Mouse (Mus musculus): ENCODE results near the gene Atp6v0a2.
A peak's percentile ranks its signal among the peaks of the same experiment; 100 is the strongest.
"Not testable (repeated sequence)": the region's sequence is repeated elsewhere in the genome, so short reads cannot be mapped to it uniquely, and the experiment has no call there.

Atp6v0a2 gene

DNA sequence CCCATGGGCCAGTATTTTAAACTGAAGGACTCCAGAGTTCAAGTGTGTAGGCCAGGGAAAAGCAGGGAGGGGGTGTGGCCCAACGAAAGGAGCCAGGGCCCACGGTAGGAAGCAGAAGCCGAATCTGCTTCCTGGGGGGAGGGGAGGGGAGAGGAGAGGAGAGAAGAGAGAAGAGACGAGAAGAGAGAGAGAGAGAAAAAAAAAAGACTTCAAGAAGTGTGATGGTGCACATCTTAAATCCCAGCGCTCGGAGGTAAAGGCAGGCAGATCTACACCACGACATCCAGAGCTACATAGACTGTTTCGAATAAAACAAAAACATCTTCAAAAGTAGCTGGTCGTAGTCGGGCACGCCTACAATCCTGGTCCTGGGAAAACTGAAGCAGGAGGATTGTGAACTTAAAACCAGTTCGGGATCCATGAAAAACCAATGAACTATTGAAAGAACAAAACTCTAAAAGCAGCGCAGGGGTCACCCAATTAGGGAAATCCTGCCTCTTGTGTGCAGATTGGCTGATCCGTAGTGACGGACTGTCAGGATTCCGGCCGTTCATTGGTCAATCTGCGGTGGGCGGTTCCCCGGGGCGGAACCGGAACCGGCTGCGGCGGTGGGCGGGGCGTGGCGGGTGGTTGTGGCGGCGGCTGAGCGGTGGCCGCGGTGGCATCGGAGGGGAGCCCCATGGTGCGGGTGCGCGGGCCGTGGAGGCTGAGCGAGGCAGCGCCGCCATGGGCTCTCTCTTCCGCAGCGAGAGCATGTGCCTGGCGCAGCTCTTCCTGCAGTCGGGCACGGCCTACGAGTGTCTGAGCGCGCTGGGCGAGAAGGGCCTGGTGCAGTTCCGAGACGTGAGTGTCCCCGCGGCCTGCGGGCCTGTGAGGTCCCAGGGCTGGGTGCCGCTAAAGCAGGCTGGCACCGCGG lies at the start of gene Atp6v0a2:
Atp6v0a2 (plus strand) TSS at position 129 of the 916 bp plus-strand sequence.
- peak; percentile 94 to 95 for DNase-seq (ENCODE audit: low spot score in 2 of 2)

DNA sequence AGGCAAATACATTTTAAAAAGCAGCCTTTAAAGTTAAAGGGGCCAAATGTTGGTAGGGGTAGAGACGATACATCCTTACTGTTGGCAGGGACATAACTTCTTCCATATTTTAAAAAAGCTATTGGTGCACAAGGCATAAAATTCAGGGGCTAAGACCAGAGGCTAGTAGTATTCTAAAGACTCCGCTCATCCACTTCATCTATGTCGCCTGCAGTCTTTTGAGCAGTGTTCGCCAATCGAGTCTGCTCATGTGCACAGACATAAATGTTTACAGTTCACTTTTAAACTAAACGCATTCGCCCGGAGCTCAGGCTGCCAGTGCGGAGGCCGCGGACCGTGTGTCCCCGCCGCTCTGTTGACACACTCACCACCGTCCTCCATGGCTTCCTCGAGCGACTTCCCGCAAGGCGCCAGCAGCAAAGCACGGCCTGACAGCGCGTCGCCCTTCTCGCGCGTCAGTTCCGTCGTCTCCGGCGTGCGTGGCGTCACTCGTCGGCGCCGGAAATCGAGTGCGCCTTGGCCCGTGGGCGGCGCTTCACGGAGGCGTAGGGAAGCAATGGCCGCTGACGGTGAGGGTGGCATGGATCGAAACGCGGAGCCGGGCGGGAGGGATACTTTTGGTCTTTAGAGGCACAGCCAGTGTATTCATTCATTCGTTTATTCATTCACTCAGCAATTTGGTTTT lies 49.6 kb upstream of the Atp6v0a2 start, which contains the start of the genes Eif2b1 and Gtf2h3:
Eif2b1 (minus strand) TSS at position 499 of the 685 bp plus-strand sequence.
Gtf2h3 (plus strand) TSS at position 508 of the 685 bp plus-strand sequence.
- DNase-seq (ENCODE audit: low spot score in 2 of 2), result peak; percentile 89 to 93

DNA sequence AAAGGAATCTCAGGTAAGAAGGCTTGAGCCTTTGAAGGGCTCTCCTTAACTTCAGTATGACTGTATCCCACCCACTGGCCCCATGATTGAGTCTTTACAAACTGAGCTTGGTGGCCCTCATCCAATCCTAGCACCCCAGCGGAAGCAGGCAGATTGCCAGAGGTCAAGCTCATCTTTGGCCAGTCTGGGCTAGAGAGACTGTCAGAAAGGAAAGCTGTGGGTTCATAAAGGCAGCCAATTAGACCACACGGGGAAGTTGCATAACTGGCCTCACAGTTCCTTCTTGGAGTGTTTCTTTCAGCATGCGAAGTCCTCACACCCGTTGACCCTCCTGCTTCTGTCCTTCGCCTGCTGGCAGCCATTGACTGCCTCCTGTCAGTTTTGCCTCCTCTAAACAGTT lies 45.9 kb upstream of the Atp6v0a2 start:
- peak in 1 of 2 experiments; percentile 27 for DNase-seq (ENCODE audit: low spot score in 2 of 2)

DNA sequence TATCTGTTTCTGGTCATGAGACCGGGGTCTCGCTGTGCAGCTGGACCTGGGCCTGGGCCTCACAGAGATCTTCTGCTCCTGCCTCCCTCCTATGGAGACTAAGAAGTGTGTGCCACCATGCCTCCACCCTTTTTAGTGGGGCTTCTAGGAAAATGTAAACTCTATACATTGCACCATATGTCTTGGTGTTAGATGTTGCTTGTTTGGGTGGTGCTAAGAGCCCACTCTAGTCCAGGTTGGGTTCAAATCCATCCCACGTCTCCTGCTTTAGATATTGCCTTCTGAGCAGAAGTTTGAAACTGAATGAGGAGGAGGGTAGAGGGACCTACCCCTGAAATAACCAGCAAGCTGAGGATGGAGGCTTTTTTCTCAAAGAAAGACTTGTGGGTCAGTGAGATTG lies 35.6 kb upstream of the Atp6v0a2 start:
- DNase-seq (ENCODE audit: low spot score in 2 of 2), result no peak

DNA sequence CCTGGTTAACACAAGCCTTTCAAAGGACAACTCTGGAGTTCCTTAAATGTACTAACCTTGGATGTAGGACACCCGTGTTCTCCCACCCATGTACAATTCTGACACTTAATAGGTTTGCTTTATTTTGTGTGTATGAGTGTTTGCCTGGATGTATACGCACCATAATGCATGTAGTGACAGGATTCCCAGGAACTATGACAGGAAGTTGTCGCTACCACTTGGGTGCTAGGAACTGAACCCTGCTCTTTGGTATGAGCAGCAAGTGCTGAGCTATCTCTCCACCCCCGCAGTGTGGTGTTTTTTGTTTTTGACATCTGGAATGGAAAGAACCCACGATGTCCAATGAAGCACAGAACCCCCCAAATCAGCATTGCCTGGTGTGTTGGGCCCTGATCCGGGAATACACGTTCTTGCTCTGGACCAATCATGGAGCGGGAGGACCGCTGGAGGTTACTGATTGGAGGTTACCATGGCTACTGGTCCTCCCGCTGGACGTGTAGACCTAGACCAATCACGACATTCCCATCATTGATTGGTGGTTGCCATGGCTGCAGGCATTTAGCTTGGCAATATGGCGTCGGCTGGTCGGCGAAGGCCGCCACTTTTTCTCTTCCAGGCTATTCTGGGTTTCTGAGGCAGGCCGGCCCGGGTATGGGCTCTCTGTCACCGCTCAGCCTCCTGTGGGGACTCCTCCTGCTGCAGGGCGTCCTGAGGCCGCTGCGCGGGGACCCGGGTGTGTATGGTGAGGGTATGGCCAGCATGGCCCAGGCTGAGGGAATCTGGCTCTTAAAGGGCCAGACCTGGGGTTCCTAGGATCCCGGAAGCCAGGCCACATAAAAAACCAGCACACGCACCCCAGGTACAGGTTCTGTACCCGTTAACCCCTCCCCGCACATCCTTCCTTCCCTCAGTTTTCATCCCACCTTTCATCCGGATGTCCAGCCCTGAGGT lies 29.9 kb upstream of the Atp6v0a2 start:
- DNase-seq (ENCODE audit: low spot score in 2 of 2), result peak; percentile 85 to 89

DNA sequence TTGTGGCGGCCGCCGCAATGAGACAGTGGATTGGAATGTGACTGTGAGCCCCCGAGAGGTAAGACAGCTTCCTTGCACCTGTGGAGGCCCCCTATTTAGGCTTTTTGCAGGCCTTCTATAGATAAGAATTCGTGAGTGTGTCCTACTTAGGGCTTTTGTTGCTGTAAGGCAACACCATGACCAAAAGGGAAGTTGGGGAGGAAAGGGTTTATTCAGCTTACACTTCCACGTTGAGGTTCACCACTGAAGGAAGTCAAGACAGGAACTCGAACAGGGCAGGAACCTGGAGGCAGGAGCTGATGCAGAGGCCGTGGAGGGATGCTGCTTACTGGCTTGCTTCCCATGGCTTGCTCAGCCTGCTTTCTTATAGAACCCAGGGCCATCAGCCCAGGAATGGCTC lies 28.6 kb upstream of the Atp6v0a2 start:
- DNase-seq (ENCODE audit: low spot score in 2 of 2), result not testable (repeated sequence)

DNA sequence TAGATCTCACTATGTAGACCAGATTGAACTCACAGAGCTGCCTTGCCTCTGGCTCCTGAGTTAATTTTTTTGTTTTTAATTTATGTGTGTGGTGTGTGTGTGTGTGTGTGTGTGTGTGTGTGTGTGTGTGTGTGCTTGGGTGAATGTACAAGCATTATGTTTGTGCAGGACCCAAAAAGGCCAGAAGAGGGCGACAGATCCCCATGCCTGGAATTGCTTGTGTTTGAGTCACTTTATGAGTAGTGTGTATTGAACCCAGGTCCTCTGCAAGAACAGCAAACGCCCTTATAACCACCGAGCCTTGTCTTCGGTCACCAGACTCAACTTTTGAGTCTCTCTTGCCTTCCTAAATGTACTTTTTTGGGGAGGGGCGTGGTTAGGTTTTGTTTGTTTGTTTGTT lies 26.0 kb upstream of the Atp6v0a2 start:
- DNase-seq (ENCODE audit: low spot score in 2 of 2), result peak; percentile 17 to 18

DNA sequence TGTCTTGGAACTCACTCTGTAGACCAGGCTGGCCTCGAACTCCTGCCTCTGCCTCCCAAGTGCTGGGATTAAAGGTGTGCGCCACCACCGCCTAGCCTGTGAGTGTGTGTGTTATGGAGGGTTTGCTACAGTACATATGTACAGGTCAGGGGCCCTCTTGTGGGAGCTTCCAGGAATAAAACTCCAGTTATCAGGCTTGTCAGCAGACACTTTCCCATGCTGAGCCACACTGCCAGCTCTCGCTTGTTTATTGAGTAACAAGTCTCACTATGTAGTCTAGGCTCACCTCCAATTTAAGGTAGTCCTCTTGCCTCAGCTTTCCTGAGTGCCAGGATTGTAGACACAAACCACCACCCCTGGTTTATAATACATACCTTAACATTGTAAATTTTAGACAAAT lies 24.1 kb upstream of the Atp6v0a2 start:
- no peak for DNase-seq (ENCODE audit: low spot score in 2 of 2)

DNA sequence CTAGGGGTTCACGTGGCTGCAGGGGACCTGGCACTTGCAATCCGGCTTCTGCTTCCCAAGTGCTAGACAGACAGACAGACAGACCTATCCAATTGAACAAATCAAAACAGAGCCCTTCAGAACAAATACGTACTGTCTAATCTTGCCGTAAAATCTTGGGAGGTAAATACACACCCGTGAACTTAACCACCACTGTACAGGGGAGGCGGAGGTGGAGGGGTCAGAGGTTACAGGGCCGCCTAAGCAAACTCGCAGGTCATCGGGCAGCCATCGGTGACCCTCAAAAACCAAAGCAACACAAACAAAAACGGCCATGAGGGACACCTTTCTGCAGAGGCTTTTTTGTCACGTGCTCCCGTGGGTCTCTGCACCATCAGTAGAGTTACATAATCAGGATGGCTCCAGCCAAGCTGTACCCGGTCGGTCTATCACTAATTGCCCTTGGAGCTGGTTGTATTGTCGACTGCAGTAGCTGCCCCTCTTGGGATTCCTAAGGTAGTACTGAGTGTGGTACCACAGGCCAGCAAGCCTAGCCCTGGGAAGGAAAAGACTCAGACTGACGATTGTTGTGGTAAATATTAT lies 23.2 kb upstream of the Atp6v0a2 start:
- DNase-seq (ENCODE audit: low spot score in 2 of 2), result no peak

DNA sequence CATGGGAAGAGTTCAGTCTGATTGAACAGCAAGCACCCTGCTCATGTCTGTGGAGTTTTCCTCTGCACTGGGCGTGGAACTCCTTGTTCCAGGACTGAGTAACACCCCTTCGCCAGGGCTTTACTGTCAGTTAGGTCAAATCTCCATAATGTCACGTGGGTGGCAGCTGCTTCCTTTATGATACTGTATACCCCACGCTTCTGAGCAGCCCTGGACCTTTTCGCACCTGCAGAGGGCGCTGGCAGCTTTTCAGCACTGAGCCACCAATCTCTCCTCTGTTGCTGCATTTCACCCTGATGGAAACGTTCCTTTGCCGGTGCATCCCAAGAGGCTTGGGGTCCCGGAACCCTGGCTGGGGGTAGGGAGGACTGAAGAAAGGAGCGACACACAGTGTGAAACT lies 17.4 kb upstream of the Atp6v0a2 start:
- no peak for DNase-seq (ENCODE audit: low spot score in 2 of 2)

DNA sequence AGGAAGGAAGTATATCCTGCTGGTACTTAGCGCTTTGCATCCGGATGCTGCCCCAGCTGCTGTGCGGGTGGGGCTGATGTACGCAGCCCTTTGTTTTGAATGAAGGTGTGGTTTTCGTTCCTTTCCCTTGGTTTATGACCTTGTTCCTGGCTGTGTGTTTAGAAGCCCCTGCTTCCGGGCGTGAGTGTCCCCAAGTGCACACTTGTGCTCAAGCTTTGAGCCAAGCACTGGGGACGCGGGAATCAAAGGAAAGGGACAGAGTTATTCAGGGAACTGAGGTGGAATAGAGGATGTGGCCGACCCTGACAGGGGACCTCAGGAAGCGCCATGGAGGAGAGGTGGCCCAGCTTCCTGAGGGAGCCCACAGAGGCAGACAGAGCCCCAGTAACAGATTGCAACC lies 13.7 kb upstream of the Atp6v0a2 start:
- no peak for DNase-seq (ENCODE audit: low spot score in 2 of 2)

DNA sequence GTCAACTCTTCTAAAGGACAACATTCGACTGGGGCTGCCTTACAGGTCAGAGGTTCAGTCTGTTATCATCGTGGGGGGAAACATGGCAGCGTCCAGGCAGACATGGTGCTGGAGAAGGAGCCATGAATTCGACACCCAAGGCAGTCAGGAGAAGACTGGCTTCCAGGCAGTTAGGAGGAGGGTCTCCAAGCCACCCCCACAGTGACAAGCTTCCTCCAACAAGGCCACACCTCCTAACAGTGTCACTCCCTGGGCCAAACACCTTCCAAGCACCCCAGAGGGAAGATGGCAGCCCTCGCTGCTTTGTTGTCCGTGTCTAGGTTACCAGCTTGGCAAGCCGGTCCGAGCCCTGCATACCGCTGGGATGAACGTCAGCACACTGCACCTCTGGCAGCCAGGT lies 9.7 kb upstream of the Atp6v0a2 start:
- no peak for DNase-seq (ENCODE audit: low spot score in 2 of 2)

DNA sequence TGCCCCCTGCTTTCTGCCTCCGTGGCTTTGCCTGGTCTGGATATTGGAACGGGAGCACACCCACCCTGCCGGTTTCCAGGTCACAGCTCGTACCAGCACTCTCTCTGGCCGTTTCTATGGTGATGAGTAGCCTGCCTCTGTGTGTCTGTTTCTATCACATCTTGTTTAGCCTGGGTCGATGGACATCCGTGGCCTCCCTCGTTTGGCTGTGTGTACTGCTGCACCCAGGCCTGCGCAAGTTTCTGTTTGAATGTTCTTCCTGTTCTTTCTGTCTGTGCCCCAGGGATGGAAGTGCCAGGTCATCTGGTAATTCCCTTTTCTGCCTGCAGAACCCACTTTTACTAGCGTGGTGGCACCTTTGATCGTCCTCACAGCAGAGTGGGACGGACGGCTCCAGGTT lies 7.0 kb upstream of the Atp6v0a2 start:
- no peak for DNase-seq (ENCODE audit: low spot score in 2 of 2)

DNA sequence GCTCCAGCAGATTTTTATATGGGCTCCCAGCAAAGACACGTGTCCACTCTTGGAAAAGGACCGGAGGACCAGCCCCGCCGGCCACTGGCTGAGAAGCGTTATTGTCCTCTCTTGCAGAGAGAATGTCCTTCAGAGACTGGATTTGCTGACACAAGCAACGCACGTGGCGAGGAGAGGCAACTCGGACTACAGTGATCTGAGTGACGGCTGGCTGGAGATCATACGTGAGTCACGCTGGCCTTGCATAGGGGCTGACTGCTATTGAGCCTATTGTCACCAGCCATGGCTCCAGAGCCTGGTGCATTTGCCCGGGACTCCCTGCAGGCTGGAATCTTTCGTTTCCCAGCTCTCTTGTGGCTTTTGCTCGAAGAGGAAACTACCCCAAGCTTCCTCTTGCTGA lies 5.5 kb upstream of the Atp6v0a2 start:
- DNase-seq (ENCODE audit: low spot score in 2 of 2), result no peak

DNA sequence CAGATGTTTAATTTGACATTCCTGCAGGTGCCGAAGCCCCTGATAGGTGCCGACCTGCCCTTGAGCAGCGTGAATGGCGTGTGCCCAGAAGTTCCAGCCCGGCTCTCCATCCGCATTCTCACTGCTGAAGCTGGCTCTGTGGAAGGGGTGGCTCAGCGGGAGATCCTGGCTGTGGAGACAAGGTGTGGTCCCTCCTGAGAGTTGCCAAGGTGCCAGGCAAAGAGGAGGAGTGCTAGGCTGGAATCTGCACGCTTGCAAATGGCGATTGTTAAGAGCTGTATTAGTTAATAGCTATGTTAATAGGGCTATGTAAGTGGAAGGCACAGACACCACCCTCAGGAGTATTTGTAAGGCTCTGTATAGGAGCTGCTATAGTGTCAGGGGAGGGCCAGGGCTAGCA lies 4.1 kb upstream of the Atp6v0a2 start:
- DNase-seq (ENCODE audit: low spot score in 2 of 2), result no peak

DNA sequence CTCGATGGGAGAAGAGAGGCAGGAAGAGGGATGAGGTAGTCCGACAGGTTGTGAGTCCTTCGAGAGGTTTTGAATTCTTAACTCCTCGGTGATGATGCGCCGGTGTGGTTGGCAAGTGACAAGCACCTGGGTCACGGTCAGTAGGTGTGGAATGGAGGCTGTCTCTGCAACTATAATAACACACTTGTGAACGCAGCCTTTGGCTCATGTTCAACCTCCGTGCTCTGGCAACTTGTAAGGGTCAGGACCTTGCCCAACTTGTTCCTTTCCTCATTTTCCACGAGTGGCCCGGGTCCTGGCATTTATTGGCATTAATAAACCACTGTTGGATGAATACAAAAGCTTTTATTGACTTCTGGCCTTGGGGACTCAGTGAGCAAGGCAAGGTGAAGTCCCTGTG lies 1.3 kb downstream of the Atp6v0a2 start:
- DNase-seq (ENCODE audit: low spot score in 2 of 2), result no peak

DNA sequence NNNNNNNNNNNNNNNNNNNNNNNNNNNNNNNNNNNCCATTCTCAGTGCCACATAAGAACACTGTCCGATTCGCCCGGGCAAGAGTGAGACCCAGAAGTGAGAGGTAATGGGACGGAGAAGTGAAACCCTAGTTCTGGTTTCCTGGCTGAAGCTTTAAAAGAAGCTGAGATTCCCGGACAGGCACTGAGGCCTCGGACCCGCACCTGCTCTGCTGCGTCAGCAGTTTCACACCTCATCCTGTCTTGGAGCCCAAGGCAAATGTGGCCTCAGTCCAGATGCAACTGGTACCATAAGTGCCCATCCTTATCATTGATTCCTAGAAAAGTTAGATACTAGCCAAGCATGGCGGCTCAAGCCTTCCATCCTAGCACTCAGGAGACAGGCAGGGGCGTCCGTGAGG lies 3.3 kb downstream of the Atp6v0a2 start:
- DNase-seq (ENCODE audit: low spot score in 2 of 2), result no peak

DNA sequence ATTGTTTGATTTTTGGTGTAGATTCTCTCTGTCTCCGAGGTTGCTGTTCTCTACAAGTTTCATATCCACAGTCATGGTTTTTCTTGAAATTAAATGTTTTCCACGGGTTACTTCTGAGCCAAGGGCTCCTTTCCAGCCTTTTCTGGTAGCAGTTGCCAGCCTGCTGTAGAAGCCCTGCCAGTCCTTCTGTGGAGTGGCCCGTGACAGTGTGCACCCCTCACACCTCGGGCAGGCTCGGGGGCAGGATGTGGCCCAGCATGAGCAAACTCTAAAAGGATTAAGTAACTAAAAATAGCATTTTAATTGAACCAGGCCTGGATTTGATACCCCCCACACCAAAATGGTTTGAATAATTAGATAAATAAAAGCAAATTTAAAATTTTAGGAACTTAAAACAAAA lies 4.1 kb downstream of the Atp6v0a2 start:
- no peak for DNase-seq (ENCODE audit: low spot score in 2 of 2)

DNA sequence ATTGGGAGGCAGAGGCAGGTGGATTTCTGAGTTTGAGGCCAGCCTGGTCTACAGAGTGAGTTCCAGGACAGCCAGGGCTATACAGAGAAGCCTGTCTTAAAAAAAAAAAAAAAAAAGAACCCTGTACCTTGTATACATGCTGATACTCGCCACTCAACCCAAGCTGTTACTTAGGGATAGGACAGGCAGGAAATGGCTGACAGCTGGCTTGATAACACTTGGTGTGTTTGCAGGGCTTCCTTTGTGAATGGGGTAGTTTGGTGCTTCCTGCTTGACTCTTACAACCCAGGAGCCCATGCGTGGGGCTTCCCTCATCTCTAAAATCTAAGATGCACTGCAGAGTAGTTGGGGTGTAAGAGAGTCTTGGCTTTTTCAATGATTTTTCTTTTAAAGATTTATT lies 5.0 kb downstream of the Atp6v0a2 start:
- DNase-seq (ENCODE audit: low spot score in 2 of 2), result no peak

DNA sequence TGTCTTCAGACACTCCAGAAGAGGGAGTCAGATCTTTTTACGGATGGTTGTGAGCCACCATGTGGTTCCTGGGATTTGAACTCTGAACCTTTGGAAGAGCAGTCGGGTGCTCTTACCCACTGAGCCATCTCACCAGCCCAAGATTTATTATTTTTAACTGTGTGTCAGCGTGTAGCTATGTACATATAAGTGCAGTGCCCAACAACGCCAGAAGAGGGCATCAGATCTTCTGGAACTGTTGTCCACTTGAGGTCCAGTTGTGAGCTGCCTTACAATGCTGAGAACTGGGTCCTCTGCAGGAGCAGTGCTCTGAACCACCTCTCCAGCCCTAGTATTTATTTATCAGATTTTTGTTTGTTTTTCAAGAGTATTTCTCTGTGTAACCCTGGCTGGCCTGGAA lies 6.7 kb downstream of the Atp6v0a2 start:
- DNase-seq (ENCODE audit: low spot score in 2 of 2), result not testable (repeated sequence)

DNA sequence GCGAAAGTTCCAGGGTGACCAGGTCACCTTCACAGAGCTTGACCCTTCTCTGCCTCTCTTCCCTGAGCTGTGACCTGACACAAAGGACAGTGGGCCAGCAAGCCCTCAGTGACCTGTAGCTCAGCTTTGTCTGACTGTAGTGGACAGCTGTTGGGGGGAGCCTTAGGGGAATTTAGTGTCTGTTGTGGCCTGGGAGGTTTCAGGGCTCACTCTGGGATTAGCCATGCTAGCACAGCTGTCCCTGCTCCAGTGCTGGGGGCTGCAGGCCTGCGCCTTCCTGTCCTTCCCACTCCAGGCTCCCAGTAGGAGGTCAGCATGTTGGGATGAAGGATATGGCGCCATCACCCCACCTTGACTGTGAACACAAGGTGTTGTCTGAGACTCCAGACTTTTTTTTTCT lies 7.8 kb downstream of the Atp6v0a2 start:
- no peak for DNase-seq (ENCODE audit: low spot score in 2 of 2)
